Mouse (Mus musculus) testis, adult 2 months (tissue): Measurements from ENCODE around the gene Mxra7. TPM values are rescaled to one million over a fixed set of nuclear protein-coding genes. Genes with fewer than 3 reads are reported as not detected.
"Not testable (repeated sequence)": the region's sequence is repeated elsewhere in the genome, so short reads cannot be mapped to it uniquely, and the experiment has no call there.

Experiments
- H3K27ac ChIP-seq: fragments of 200-500 bp; 2 replicates; pipeline ENCODE4 v1.5.1; 2012; ENCODE audit warnings: low read depth, low read length; ENCODE audit not compliant: control insufficient read depth, insufficient read depth
- H3K27me3 ChIP-seq: fragments of 200-500 bp; 2 replicates; pipeline ENCODE4 v1.6.1; 2012; ENCODE audit warnings: mild to moderate bottlenecking, low read length, moderate library complexity; ENCODE audit not compliant: control insufficient read depth, insufficient read depth
- H3K36me3 ChIP-seq: fragments of 200-500 bp; 2 replicates; pipeline ENCODE4 v1.6.1; 2012; ENCODE audit warnings: mild to moderate bottlenecking, low read length; ENCODE audit not compliant: control insufficient read depth, insufficient read depth
- H3K4me1 ChIP-seq: fragments of 200-500 bp; 2 replicates; pipeline ENCODE4 v1.6.1; 2012; ENCODE audit warnings: low read length; ENCODE audit not compliant: control insufficient read depth, insufficient read depth
- H3K4me3 ChIP-seq: fragments of 200-500 bp; 2 replicates; pipeline ENCODE4 v1.5.1; 2012; ENCODE audit warnings: low read depth, mild to moderate bottlenecking, low read length, moderate library complexity, mixed read lengths; ENCODE audit not compliant: control insufficient read depth
- CTCF ChIP-seq: fragments of 200-500 bp; IDR thresholded peaks from 2 replicates; pipeline ENCODE4 v1.5.1; 2012; ENCODE audit warnings: low read depth, mild to moderate bottlenecking, inconsistent platforms, low read length, moderate library complexity; ENCODE audit not compliant: control insufficient read depth, insufficient read depth, insufficient replicate concordance
- POLR2A ChIP-seq: fragments of 200-500 bp; IDR thresholded peaks from 2 replicates; pipeline ENCODE4 v1.6.1; 2012; ENCODE audit warnings: low read depth, mild to moderate bottlenecking, inconsistent platforms, low read length, moderate library complexity; ENCODE audit not compliant: control insufficient read depth
- polyA plus RNA-seq: library from polyadenylated mRNA; depleted of rRNA; stranded (reverse); fragments of >200 nt; gene quantifications from 2 replicates; pipeline ENCODE4 v1.2.3, GENCODE M21; 2012

Mxra7 gene
- polyA plus RNA-seq, 1 experiment, result 8.2 TPM

GRCm38 (mm10) chr11:116838936-116839335 lies 11.1 kb upstream of the Mxra7 start:
- peaks cover 7% of the 10 kb centered on the region for H3K4me1 ChIP-seq
- H3K36me3 ChIP-seq, result peaks cover 10% of the 10 kb centered on the region
- H3K27ac ChIP-seq, result no peak overlapping the region
- H3K4me3 ChIP-seq, result no peak overlapping the region
- H3K27me3 ChIP-seq, result no peaks in the 10 kb centered on the region
- TF ChIP-seq POLR2A, result no peak
- no peak for TF ChIP-seq CTCF

- Histone ChIP-seq H3K36me3 (peaks cover 9% of the 10 kb centered on the region), H3K4me1 (peaks cover 4% of the 10 kb centered on the region; the same call in 1 of the 2 replicates), H3K27me3 (no peaks in the 10 kb centered on the region), H3K27ac (no peak overlapping the region), H3K4me3 (no peak overlapping the region)
- TF ChIP-seq CTCF, result no peak
- TF ChIP-seq POLR2A, result no peak
These were observed 9.6 kb upstream of the Mxra7 start for GRCm38 (mm10) chr11:116837441-116837840.

- Histone ChIP-seq H3K36me3 (peaks cover 7% of the 10 kb centered on the region), H3K4me3 (no peak overlapping the region)
- TF ChIP-seq POLR2A (no peak), CTCF (no peak)
These were observed 8.4 kb upstream of the Mxra7 start for GRCm38 (mm10) chr11:116836283-116836682.

GRCm38 (mm10) chr11:116834954-116835353 lies 7.1 kb upstream of the Mxra7 start:
- Histone ChIP-seq H3K27me3 (no peaks in the 10 kb centered on the region), H3K4me3 (no peak overlapping the region), H3K4me1 (peaks cover 2% of the 10 kb centered on the region), H3K27ac (no peak overlapping the region), H3K36me3 (peaks cover 6% of the 10 kb centered on the region)
- TF ChIP-seq CTCF (no peak), POLR2A (no peak)

More at GRCm38 (mm10) chr11:116836283-116836682, 8.4 kb upstream of the Mxra7 start:
- Histone ChIP-seq H3K27me3 (no peaks in the 10 kb centered on the region), H3K27ac (no peak overlapping the region), H3K4me1 (peaks cover 2% of the 10 kb centered on the region)

GRCm38 (mm10) chr11:116832172-116832685 lies 4.4 kb upstream of the Mxra7 start:
- Histone ChIP-seq H3K27me3 (no peaks in the 10 kb centered on the region), H3K4me1 (peaks cover 16% of the 10 kb centered on the region), H3K27ac (no peak overlapping the region), H3K36me3 (no peaks in the 10 kb centered on the region), H3K4me3 (no peak overlapping the region)
- TF ChIP-seq CTCF (no peak), POLR2A (no peak)

- no peaks in the 10 kb centered on the region for H3K27me3 ChIP-seq
- no peaks in the 10 kb centered on the region for H3K36me3 ChIP-seq
- H3K27ac ChIP-seq, result peak overlapping the region; percentile 73; the same call in 1 of the 2 replicates
- H3K4me1 ChIP-seq, result peaks cover 20% of the 10 kb centered on the region
- no peak for TF ChIP-seq POLR2A
- no peak for TF ChIP-seq CTCF
- peak overlapping the region; percentile 78 for H3K4me3 ChIP-seq
These were observed 1.0 kb downstream of the Mxra7 start for GRCm38 (mm10) chr11:116826550-116827504.

GRCm38 (mm10) chr11:116825230-116825629 lies 2.6 kb downstream of the Mxra7 start:
- H3K27ac ChIP-seq, result no peak overlapping the region
- H3K27me3 ChIP-seq, result no peaks in the 10 kb centered on the region
- peaks cover 20% of the 10 kb centered on the region for H3K4me1 ChIP-seq
- no peaks in the 10 kb centered on the region for H3K36me3 ChIP-seq
- H3K4me3 ChIP-seq, result no peak overlapping the region
- TF ChIP-seq POLR2A, result no peak
- TF ChIP-seq CTCF, result no peak

GRCm38 (mm10) chr11:116823885-116824284 lies 4.0 kb downstream of the Mxra7 start:
- not testable (repeated sequence) for H3K36me3 ChIP-seq, H3K27me3 ChIP-seq, H3K27ac ChIP-seq, H3K4me3 ChIP-seq
- peaks cover 15% of the 10 kb centered on the region for H3K4me1 ChIP-seq
